ENCODE assay signal across 13 mouse cellular contexts in the genomic region with DNA sequence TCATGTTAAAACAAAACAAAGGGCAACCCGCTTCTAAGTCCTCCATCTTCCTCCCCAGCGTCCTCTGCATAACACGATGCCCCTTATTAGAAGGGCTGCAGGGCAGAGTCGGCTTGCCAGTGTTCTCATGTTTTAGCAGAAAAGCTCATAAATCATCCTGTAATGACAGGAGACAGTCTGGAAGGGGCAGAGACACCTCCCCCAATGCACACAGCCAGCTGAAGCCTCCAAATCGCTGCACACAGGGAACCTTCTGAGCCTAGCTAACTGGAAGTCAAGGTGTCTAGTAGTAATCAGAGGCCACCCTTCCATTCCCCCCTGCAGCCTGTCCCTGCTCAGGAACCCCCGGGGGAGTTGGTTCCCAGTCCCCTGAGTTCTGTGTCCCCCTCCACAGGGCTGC.
A peak's percentile ranks its signal among the peaks of the same experiment; 100 is the strongest.
DNase-seq lines count a peak whose midpoint lies in the region; ATAC-seq and TF ChIP-seq lines count a peak whose summit lies in the region.
"Had no signal": no experiment of that assay in that cellular context is flagged by ENCODE, and none has a peak within 500 bp of the region (broad histone marks: within the 10 kb centered on the region; RNA-seq: fewer than 3 reads in every experiment).

No protein-coding gene starts in this region.

- H3K9me3 ChIP-seq in kidney, embryonic 16.5 days (ENCODE audit: low read length), result no peaks in the 10 kb centered on the region
- no peaks in the 10 kb centered on the region for H3K9me3 ChIP-seq in forebrain, embryonic 13.5 days (replicated peaks)
- no peaks in the 10 kb centered on the region for H3K9me3 ChIP-seq in hindbrain, postnatal 0 days (ENCODE audit: low read length)
- no peaks in the 10 kb centered on the region for H3K9me3 ChIP-seq in neural tube, embryonic 12.5 days

- peak; percentile 56 for ATAC-seq in kidney, embryonic 16.5 days (ENCODE audit: low FRiP score, low TSS enrichment)
- no peak for ATAC-seq in forebrain, embryonic 13.5 days
- ATAC-seq in hindbrain, postnatal 0 days, result peak; percentile 2; the same call in 1 of the 2 replicates
- ATAC-seq in neural tube, embryonic 12.5 days (ENCODE audit: low FRiP score, low read depth), result peak; percentile 19; the same call in 1 of the 2 replicates

- no peak overlapping the region for H3K9ac ChIP-seq in kidney, embryonic 16.5 days (replicated peaks; ENCODE audit: low read length)
- 0 out of 2 replicates have a peak overlapping the region, but pooled peaks have one; percentile 26 for H3K9ac ChIP-seq in forebrain, embryonic 13.5 days
- no peak overlapping the region for H3K9ac ChIP-seq in hindbrain, postnatal 0 days (replicated peaks; ENCODE audit: low read length)
- 0 out of 2 replicates have a peak overlapping the region, but pooled peaks have one; percentile 33 for H3K9ac ChIP-seq in neural tube, embryonic 12.5 days

- no peak for DNase-seq in kidney, postnatal 36 days
- DNase-seq in hindbrain, postnatal 0 days (ENCODE audit: low spot score), result peak; percentile 50
- no peak for DNase-seq in left cerebral cortex, postnatal 10 days (ENCODE audit: extremely low spot score in 1 of 2, low spot score in 2 of 2)
- DNase-seq in ovary, postnatal 36 days (ENCODE audit: low spot score), result no peak
- no peak for DNase-seq in adrenal gland, postnatal 10 days
- DNase-seq: kidney, adult 8-10 months; liver; lung, postnatal 10 days; right cerebral cortex, postnatal 25 days; thymus, postnatal 25 days had no signal

- no peak overlapping the region for H3K4me3 ChIP-seq in kidney, embryonic 16.5 days (ENCODE audit: low read length)
- no peak overlapping the region for H3K4me3 ChIP-seq in forebrain, embryonic 13.5 days
- H3K4me3 ChIP-seq in hindbrain, postnatal 0 days (ENCODE audit: low read length), result no peak overlapping the region
- no peak overlapping the region for H3K4me3 ChIP-seq in neural tube, embryonic 12.5 days

- H3K27ac ChIP-seq in kidney, embryonic 16.5 days (ENCODE audit: low read length), result no peak overlapping the region
- H3K27ac ChIP-seq in forebrain, embryonic 13.5 days, result peak overlapping the region; percentile 60
- peak overlapping the region; percentile 60; the same call in 1 of the 2 replicates for H3K27ac ChIP-seq in hindbrain, postnatal 0 days
- H3K27ac ChIP-seq in neural tube, embryonic 12.5 days, result peak overlapping the region; percentile 62

- intact Hi-C loops in left cerebral cortex, postnatal 10 days (cut with DNase I), result no loop called here

- 33% methylated on average over 6 of the region's 6 CpGs for WGBS in kidney, embryonic 16.5 days
- 44% methylated on average over 6 of the region's 6 CpGs for whole genome bisulfite sequencing in forebrain, embryonic 13.5 days
- WGBS in hindbrain, postnatal 0 days, result 20% methylated on average over 6 of the region's 6 CpGs
- WGBS in neural tube, embryonic 12.5 days, result 32% methylated on average over 6 of the region's 6 CpGs

- no peaks in the 10 kb centered on the region for H3K36me3 ChIP-seq in kidney, embryonic 16.5 days (ENCODE audit: insufficient read depth, low read length)
- H3K36me3 ChIP-seq in forebrain, embryonic 13.5 days (ENCODE audit: poor library complexity, severe bottlenecking), result peaks cover 7% of the 10 kb centered on the region
- no peaks in the 10 kb centered on the region for H3K36me3 ChIP-seq in hindbrain, postnatal 0 days (ENCODE audit: insufficient read depth, low read length)
- H3K36me3 ChIP-seq in neural tube, embryonic 12.5 days, result peaks cover 4% of the 10 kb centered on the region

- H3K4me1 ChIP-seq in kidney, embryonic 16.5 days (ENCODE audit: insufficient read depth, low read length), result 0 out of 2 replicates have a peak, but pooled peaks cover 3% of the 10 kb centered on the region
- peaks cover 57% of the 10 kb centered on the region for H3K4me1 ChIP-seq in forebrain, embryonic 13.5 days
- peaks cover 23% of the 10 kb centered on the region for H3K4me1 ChIP-seq in hindbrain, postnatal 0 days (ENCODE audit: insufficient read depth, low read length)
- peaks cover 62% of the 10 kb centered on the region for H3K4me1 ChIP-seq in neural tube, embryonic 12.5 days

- TF ChIP-seq CTCF in hindbrain, postnatal 0 days (IDR thresholded peaks at IDR 0.05; ENCODE audit: low read depth), result no peak

- no peak overlapping the region for H3K4me2 ChIP-seq in kidney, embryonic 16.5 days (replicated peaks; ENCODE audit: low read depth, low read length)
- H3K4me2 ChIP-seq in forebrain, embryonic 13.5 days, result no peak overlapping the region
- H3K4me2 ChIP-seq in hindbrain, postnatal 0 days (ENCODE audit: low read depth, low read length), result no peak overlapping the region
- peak overlapping the region; percentile 35 for H3K4me2 ChIP-seq in neural tube, embryonic 12.5 days (replicated peaks)

- no peaks in the 10 kb centered on the region for H3K27me3 ChIP-seq in kidney, embryonic 16.5 days (ENCODE audit: insufficient read depth, low read length)
- no peaks in the 10 kb centered on the region for H3K27me3 ChIP-seq in forebrain, embryonic 13.5 days
- no peaks in the 10 kb centered on the region for H3K27me3 ChIP-seq in hindbrain, postnatal 0 days (ENCODE audit: insufficient read depth, low read length)
- H3K27me3 ChIP-seq in neural tube, embryonic 12.5 days (replicated peaks), result no peaks in the 10 kb centered on the region

Comparison
In these comparisons a context has a peak if more than half of its experiments do, and no peak if none do; other contexts are left out.
1. H3K9ac ChIP-seq: peak in forebrain, embryonic 13.5 days (single experiment) and neural tube, embryonic 12.5 days (single experiment); none in kidney, embryonic 16.5 days (single experiment) and hindbrain, postnatal 0 days (single experiment).